Mouse (Mus musculus) embryo, embryonic 10.5 days (tissue): ENCODE measurements around the gene Megf11.

Experiments used
- DNase-seq: peaks from one replicate; pipeline ENCODE4 v3.0.0-alpha.2; 2015; ENCODE audit warnings: low spot score

Megf11 gene

GRCm38 (mm10) chr9:64651181-64651580 is 265.8 kb downstream of the Megf11 start:
- DNase-seq: no peak

GRCm38 (mm10) chr9:64651689-64652088 is 266.3 kb downstream of the Megf11 start:
- no peak for DNase-seq

- DNase-seq: no peak
These were observed 266.7 kb downstream of the Megf11 start for GRCm38 (mm10) chr9:64652138-64652537.

- DNase-seq: no peak
These were observed 267.5 kb downstream of the Megf11 start for GRCm38 (mm10) chr9:64652841-64653361.

GRCm38 (mm10) chr9:64654723-64655122 is 269.3 kb downstream of the Megf11 start:
- no peak for DNase-seq

GRCm38 (mm10) chr9:64656613-64657012 is 271.2 kb downstream of the Megf11 start:
- no peak for DNase-seq

GRCm38 (mm10) chr9:64660222-64660621 is 274.8 kb downstream of the Megf11 start:
- DNase-seq: no peak

- peak; percentile 26 for DNase-seq
These were observed 279.2 kb downstream of the Megf11 start for GRCm38 (mm10) chr9:64664612-64665011.

GRCm38 (mm10) chr9:64666549-64666948 is 281.1 kb downstream of the Megf11 start:
- peak; percentile 80 for DNase-seq

GRCm38 (mm10) chr9:64667513-64667912 is 282.1 kb downstream of the Megf11 start:
- peak; percentile 81 for DNase-seq

GRCm38 (mm10) chr9:64668001-64668400 is 282.6 kb downstream of the Megf11 start:
- no peak for DNase-seq

- DNase-seq: peak; percentile 29
These were observed 286.2 kb downstream of the Megf11 start for GRCm38 (mm10) chr9:64671341-64672319.

- peak; percentile 54 for DNase-seq
These were observed 301.9 kb downstream of the Megf11 start for GRCm38 (mm10) chr9:64687122-64688014.

GRCm38 (mm10) chr9:64688015-64688394 is 302.6 kb downstream of the Megf11 start:
- DNase-seq: no peak

GRCm38 (mm10) chr9:64690771-64691170 is 305.3 kb downstream of the Megf11 start:
- no peak for DNase-seq

- peak; percentile 78 for DNase-seq
These were observed 305.8 kb downstream of the Megf11 start for GRCm38 (mm10) chr9:64691176-64691575.

- DNase-seq: no peak
These were observed 307.7 kb downstream of the Megf11 start for GRCm38 (mm10) chr9:64693094-64693493.

GRCm38 (mm10) chr9:64695266-64695665 is 309.8 kb downstream of the Megf11 start:
- no peak for DNase-seq

GRCm38 (mm10) chr9:64696404-64696803 is 311.0 kb downstream of the Megf11 start:
- no peak for DNase-seq

- no peak for DNase-seq
These were observed 311.6 kb downstream of the Megf11 start for GRCm38 (mm10) chr9:64697006-64697405.

GRCm38 (mm10) chr9:64697677-64698076 is 312.3 kb downstream of the Megf11 start:
- no peak for DNase-seq

GRCm38 (mm10) chr9:64698586-64698985 is 313.2 kb downstream of the Megf11 start:
- DNase-seq: no peak
